Mouse (Mus musculus) small intestine, adult 2 months (tissue): ENCODE measurements around the gene Camkk1. TPM values are rescaled to one million over a fixed set of nuclear protein-coding genes. Genes with fewer than 3 reads are reported as not detected.
A peak's percentile ranks its signal among the peaks of the same experiment; 100 is the strongest.

ENCODE experiments used
- H3K27ac ChIP-seq: fragments of 200-500 bp; 2 replicates; pipeline ENCODE4 v1.5.1; 2012; ENCODE audit warnings: low read depth, low read length, control low read depth, inconsistent platforms; ENCODE audit not compliant: insufficient read depth
- H3K27me3 ChIP-seq: fragments of 200-500 bp; 2 replicates; pipeline ENCODE4 v1.6.1; 2012; ENCODE audit warnings: mild to moderate bottlenecking, moderate library complexity, low read length, inconsistent platforms; ENCODE audit not compliant: control insufficient read depth, insufficient read depth
- H3K36me3 ChIP-seq: fragments of 200-500 bp; 2 replicates; pipeline ENCODE4 v1.6.1; 2012; ENCODE audit warnings: mild to moderate bottlenecking, low read length, control low read depth, inconsistent platforms; ENCODE audit not compliant: control insufficient read depth, insufficient read depth
- H3K4me1 ChIP-seq: fragments of 200-500 bp; 2 replicates; pipeline ENCODE4 v1.6.1; 2012; ENCODE audit warnings: low read length, inconsistent platforms, mixed read lengths; ENCODE audit not compliant: control insufficient read depth, insufficient read depth, insufficient read length
- H3K4me3 ChIP-seq: fragments of 200-500 bp; 2 replicates; pipeline ENCODE4 v1.5.1; 2012; ENCODE audit warnings: low read depth, mild to moderate bottlenecking, control low read depth, inconsistent platforms, low read length, moderate library complexity
- CTCF ChIP-seq: fragments of 200-500 bp; IDR thresholded peaks from 2 replicates; pipeline ENCODE4 v1.5.1; 2012; ENCODE audit warnings: low read depth, mild to moderate bottlenecking, control low read depth, inconsistent platforms, low read length, moderate library complexity, mixed read lengths; ENCODE audit not compliant: insufficient replicate concordance, insufficient read length; ENCODE audit errors: extremely low read depth
- POLR2A ChIP-seq: fragments of 200-500 bp; IDR thresholded peaks from 2 replicates; pipeline ENCODE4 v1.6.1; 2012; ENCODE audit warnings: low read depth, mild to moderate bottlenecking, control low read depth, inconsistent platforms, low read length, moderate library complexity
- WGBS: fragments of 180-500 bp; shearing (Covaris S2); methylation state at CpG from one replicate; pipeline ENCODE4 v1.1.7; 2018; 5-methylcytosine and 5-hydroxymethylcytosine counted together
- polyA plus RNA-seq: library from polyadenylated mRNA; depleted of rRNA; stranded (reverse); fragments of >200 nt; gene quantifications from 2 replicates; pipeline ENCODE4 v1.2.3, GENCODE M21; 2012

Gene Camkk1
- polyA plus RNA-seq, 1 experiment, result 2.0 TPM

DNA sequence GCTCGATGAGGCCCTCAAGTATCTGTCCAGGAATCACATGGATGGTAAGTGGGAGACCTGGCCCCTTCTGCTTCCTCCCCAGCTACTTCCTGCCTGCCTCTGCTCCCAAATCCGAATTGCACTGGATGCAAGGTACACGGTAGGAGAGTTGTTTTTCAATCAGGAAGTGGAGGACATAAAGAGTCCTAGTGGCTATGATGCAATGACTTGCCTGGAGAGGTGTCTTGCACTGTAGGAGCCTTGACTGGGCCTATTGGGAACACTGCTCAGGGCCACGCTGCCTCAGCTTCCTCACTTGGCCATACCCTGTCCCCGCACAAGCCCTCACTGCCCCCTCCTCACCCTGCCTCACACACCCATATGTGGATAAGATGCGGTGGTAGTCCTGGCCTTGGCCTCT, 29.8 kb upstream of the Camkk1 start:
- TF ChIP-seq CTCF, result no peak
- TF ChIP-seq POLR2A, result no peak
- Histone ChIP-seq H3K4me1 (peaks cover 5% of the 10 kb centered on the region; the same call in 1 of the 2 replicates), H3K27me3 (no peaks in the 10 kb centered on the region), H3K4me3 (no peak overlapping the region), H3K36me3 (no peaks in the 10 kb centered on the region; the same call in 1 of the 2 replicates), H3K27ac (no peak overlapping the region)
- WGBS, result 66% methylated on average over 6 of the region's 6 CpGs

DNA sequence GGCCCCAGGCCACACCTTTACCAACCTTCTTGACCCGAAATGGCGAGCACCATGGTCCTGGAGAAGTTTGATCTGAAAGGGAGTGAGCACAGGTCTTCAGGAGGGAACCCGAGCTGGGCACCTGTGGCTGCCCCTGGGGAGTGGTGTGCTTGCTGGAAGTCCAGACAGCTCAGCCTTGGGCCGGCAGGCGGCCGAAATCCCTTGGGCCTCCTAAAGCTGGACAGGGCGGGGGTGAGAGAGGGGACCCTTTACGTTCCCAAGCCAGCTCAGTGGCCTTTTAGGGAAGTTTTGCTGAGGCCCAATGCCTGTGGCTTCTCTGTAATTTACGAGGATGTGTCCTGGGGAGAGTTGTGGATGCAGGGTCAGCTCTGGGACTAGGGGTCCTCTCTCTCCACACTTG, 28.1 kb upstream of the Camkk1 start:
- Histone ChIP-seq H3K4me3 (no peak overlapping the region), H3K27ac (no peak overlapping the region), H3K27me3 (no peaks in the 10 kb centered on the region), H3K4me1 (peaks cover 5% of the 10 kb centered on the region; the same call in 1 of the 2 replicates), H3K36me3 (no peaks in the 10 kb centered on the region; the same call in 1 of the 2 replicates)
- WGBS, result 89% methylated on average over 9 of the region's 9 CpGs
- no peak for TF ChIP-seq POLR2A
- no peak for TF ChIP-seq CTCF

DNA sequence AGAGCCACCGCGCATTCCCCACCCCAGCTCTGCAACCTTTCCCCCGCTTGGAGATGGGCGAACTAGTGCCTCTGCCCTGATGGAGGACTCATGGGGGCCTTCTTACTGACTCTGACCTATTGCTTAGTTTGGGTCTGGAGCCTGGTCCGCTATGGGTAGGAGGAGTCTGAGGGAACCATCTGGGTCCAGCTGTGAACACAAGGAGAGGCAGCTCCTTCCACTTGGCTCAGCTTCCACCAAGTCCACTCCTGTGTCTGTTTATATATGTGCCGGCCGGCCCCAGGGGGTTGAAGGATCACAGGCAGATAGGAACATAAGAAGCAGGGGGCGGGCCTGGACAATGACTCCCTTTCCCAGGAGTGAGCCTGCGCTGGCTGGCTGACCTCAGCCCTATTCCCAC, 26.8 kb upstream of the Camkk1 start:
- Histone ChIP-seq H3K4me3 (no peak overlapping the region), H3K4me1 (peaks cover 3% of the 10 kb centered on the region), H3K27me3 (no peaks in the 10 kb centered on the region), H3K36me3 (no peaks in the 10 kb centered on the region; the same call in 1 of the 2 replicates), H3K27ac (peak overlapping the region; percentile 66; the same call in 1 of the 2 replicates)
- 73% methylated on average over 9 of the region's 9 CpGs for WGBS
- no peak for TF ChIP-seq CTCF
- no peak for TF ChIP-seq POLR2A

DNA sequence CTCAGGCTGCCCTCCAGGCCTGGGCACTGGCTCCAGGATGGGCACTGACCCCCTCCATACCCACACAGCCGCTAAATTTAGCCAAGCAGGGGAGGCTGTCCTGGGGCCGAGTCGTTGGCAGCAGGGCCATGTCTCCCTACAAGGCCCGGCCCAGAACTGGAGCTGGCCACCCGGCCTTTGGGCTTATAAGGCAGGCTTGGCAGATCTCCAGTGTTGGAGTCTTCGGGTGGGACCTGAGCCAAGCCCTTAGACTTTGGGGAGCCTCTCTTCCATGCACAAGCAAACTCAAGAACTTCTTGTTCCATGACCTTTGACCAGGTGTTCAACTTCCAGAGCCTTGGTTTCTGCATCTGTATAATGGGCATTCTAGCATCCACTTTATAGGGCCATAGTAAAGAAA, 22.5 kb upstream of the Camkk1 start:
- Histone ChIP-seq H3K4me1 (peaks cover 8% of the 10 kb centered on the region), H3K27me3 (no peaks in the 10 kb centered on the region), H3K4me3 (no peak overlapping the region), H3K36me3 (no peaks in the 10 kb centered on the region), H3K27ac (no peak overlapping the region)
- 45% methylated on average over 6 of the region's 6 CpGs for WGBS
- TF ChIP-seq POLR2A (no peak), CTCF (no peak)

DNA sequence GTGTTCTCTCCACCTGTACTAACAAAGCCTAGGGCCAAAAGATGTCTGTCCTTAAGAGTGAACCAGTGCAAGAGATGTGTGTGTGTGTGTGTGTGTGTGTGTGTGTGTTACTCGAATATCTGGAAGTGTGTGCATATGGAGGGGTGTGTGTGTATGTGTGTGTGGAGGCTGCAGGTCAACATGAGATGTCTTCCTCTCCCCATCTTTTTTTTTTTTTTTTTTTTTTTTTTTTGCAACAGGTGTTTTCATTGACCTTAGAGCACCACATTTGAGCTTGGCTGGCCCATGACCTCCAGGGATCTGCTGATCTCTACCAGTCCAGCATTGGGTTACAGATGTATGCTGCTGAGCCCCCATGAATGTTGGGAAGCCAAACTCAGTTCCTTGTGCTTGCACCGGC, 22.0 kb upstream of the Camkk1 start:
- WGBS, result 84% methylated on average over 2 of the region's 2 CpGs
- TF ChIP-seq POLR2A (no peak), CTCF (no peak)
- Histone ChIP-seq H3K27me3 (no peaks in the 10 kb centered on the region), H3K4me1 (peaks cover 8% of the 10 kb centered on the region), H3K4me3 (no peak overlapping the region), H3K27ac (peak overlapping the region; percentile 33; the same call in 1 of the 2 replicates), H3K36me3 (no peaks in the 10 kb centered on the region)

DNA sequence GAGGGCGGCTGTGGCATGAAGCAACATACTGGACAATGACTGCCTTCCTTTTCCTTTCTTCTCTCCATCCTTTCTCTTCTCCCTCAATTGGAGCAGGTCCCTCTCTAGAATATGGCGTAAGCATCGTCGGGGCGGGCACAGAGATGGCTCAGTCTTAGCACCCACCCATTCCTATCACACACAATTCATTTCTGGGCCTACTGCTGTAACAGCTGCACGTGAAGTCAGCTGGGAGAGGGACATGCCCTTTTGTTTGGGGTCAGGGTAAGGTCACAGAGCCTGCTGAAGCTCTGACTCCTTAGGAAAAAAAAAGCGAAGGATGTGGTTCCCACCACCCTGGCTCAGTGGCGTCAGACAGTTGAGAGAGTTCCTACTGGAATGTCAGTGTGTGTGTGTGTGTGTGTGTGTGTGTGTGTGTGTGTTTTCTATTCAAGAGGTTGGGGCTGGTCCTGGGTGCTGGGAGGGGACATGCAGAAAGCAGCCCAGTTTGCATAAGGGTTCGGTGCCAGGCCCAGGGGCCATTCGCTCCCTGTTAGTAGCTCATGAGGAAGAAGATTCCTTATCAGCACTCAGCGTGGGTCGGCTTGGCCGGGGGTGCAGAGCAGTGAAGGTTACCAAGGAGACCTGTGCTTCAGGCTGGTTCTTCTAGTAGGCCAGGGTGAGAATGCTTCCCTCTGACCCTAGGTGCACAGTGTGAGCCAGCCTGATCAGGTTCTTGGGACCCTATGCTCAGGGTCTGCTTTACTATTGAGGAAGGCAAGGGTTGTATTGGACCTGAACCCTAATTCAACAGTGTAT, 21.1 kb upstream of the Camkk1 start:
- WGBS, result 49% methylated on average over 13 of the region's 13 CpGs
- no peak overlapping the region for H3K4me3 ChIP-seq
- TF ChIP-seq CTCF (no peak), POLR2A (no peak)

DNA sequence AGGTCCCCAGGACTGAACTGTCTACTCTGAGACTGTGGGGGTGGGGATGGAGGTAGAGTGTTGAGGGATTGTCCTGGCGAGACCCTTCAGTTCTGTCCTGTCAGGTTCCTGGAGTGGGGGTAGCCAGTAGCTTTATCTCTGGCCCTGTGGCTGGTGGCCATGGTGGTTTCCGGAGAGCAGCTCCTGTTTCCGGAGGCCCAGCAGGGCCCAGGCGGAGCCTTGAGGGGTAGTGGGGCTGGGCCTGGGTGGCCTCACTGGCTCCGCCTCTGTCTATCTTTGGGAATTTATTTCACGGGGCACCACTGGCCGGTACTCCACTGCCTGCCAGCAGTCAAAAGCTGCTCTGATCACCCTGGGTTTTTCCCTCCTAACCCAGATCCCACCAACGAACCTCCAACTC, 20.0 kb upstream of the Camkk1 start, which contains the start of gene P2rx1:
Gene P2rx1 (plus strand): TSS at position 333 of the 400 bp plus-strand sequence.
- WGBS, result 53% methylated on average over 8 of the region's 8 CpGs
- peaks cover 8% of the 10 kb centered on the region for H3K4me1 ChIP-seq

More for the DNA sequence above, 21.1 kb upstream of the Camkk1 start:
- Histone ChIP-seq H3K27me3 (no peaks in the 10 kb centered on the region), H3K36me3 (no peaks in the 10 kb centered on the region), H3K27ac (peak overlapping the region; percentile 37), H3K4me1 (peaks cover 8% of the 10 kb centered on the region)

More for the DNA sequence above, 20.0 kb upstream of the Camkk1 start, which contains the start of gene P2rx1:
- H3K36me3 ChIP-seq, result no peaks in the 10 kb centered on the region
- TF ChIP-seq POLR2A, result no peak
- no peak for TF ChIP-seq CTCF
- peak within 1 kb of the TSS; percentile 46 for H3K4me3 ChIP-seq
- H3K27me3 ChIP-seq, result no peaks in the 10 kb centered on the region
- peak within 1 kb of the TSS; percentile 37 for H3K27ac ChIP-seq
